Mouse (Mus musculus) forebrain, postnatal 0 days (tissue): ENCODE measurements at regions not wholly inside any gene's neighbourhood (a gene's known extent, or its start where the extent isn't known, plus 50 kb on each side); places are given as distances from the start of the nearest gene placed in this dataset.

Source experiments
- ATAC-seq: fragments of 200-750 bp; cut with Nextera tagmentation; 2 replicates; pipeline ENCODE4 v1.8.0; 2017; ENCODE audit warnings: mild to moderate bottlenecking, moderate library complexity
- DNase-seq: peaks from one replicate; pipeline ENCODE4 v3.0.0-alpha.2; 2015
- H3K27ac ChIP-seq: fragments of 300-500 bp; sonication (generic); 2 replicates; pipeline ENCODE4 v1.5.1; 2014; ENCODE audit warnings: low read depth, mild to moderate bottlenecking, antibody characterized with exemption, low read length, moderate library complexity, mixed read lengths
- H3K27me3 ChIP-seq: fragments of 300-500 bp; sonication (generic); 2 replicates; pipeline ENCODE4 v1.6.1; 2014; ENCODE audit warnings: mild to moderate bottlenecking, low read length, mixed read lengths; ENCODE audit not compliant: insufficient read depth
- H3K36me3 ChIP-seq: fragments of 300-500 bp; sonication (generic); 2 replicates; pipeline ENCODE4 v1.6.1; 2014; ENCODE audit warnings: mild to moderate bottlenecking, moderate library complexity; ENCODE audit not compliant: insufficient read depth
- H3K4me1 ChIP-seq: fragments of 300-500 bp; sonication (generic); 2 replicates; pipeline ENCODE4 v1.6.1; 2014; ENCODE audit warnings: antibody characterized with exemption; ENCODE audit not compliant: insufficient read depth
- H3K4me2 ChIP-seq: fragments of 300-500 bp; sonication (generic); 2 replicates; pipeline ENCODE4 v1.6.1; 2014; ENCODE audit warnings: low read depth, mild to moderate bottlenecking, moderate library complexity
- H3K4me3 ChIP-seq: fragments of 300-500 bp; sonication (generic); 2 replicates; pipeline ENCODE4 v1.5.1; 2014; ENCODE audit warnings: low read depth, low read length, mixed read lengths
- H3K9ac ChIP-seq: fragments of 300-500 bp; sonication (generic); 2 replicates; pipeline ENCODE4 v1.6.1; 2014; ENCODE audit warnings: mild to moderate bottlenecking
- H3K9me3 ChIP-seq: fragments of 300-500 bp; sonication (generic); 2 replicates; pipeline ENCODE4 v1.6.1; 2016; ENCODE audit warnings: low read length
- CTCF ChIP-seq: sonication (generic); IDR thresholded peaks from 2 replicates; pipeline ENCODE4 v1.5.1; 2016; ENCODE audit warnings: antibody characterized with exemption, control low read depth, low read depth
- WGBS: fragments of 180-500 bp; shearing (Covaris S2); extraction: QIAGEN DNeasy Blood & Tissue Kit; methylation state at CpG from one replicate; pipeline ENCODE4 v1.1.7; 2014; 5-methylcytosine and 5-hydroxymethylcytosine counted together

GRCm38 (mm10) chr2:84173450-84173849 is 183.1 kb downstream of the Gm13691 start:
- peak; percentile 60 for ATAC-seq
- WGBS, result 73% methylated on average over 3 of the region's 3 CpGs
- Histone ChIP-seq H3K4me2 (no peak overlapping the region), H3K4me3 (no peak overlapping the region), H3K9ac (no peak overlapping the region), H3K27me3 (no peaks in the 10 kb centered on the region), H3K27ac (peak overlapping the region; percentile 45; the same call in 1 of the 2 replicates), H3K4me1 (no peaks in the 10 kb centered on the region), H3K36me3 (no peaks in the 10 kb centered on the region), H3K9me3 (no peaks in the 10 kb centered on the region)
- peak; percentile 17 for DNase-seq
- no peak for TF ChIP-seq CTCF

GRCm38 (mm10) chr2:84183624-84184287 is 193.4 kb downstream of the Gm13691 start:
- Histone ChIP-seq H3K4me2 (no peak overlapping the region), H3K9ac (no peak overlapping the region), H3K4me3 (no peak overlapping the region), H3K27ac (no peak overlapping the region), H3K36me3 (no peaks in the 10 kb centered on the region), H3K27me3 (no peaks in the 10 kb centered on the region; the same call in 1 of the 2 replicates), H3K4me1 (no peaks in the 10 kb centered on the region), H3K9me3 (no peaks in the 10 kb centered on the region)
- DNase-seq (no peak), ATAC-seq (no peak)
- 11% methylated on average over 5 of the region's 5 CpGs for WGBS
- TF ChIP-seq CTCF, result no peak

DNA sequence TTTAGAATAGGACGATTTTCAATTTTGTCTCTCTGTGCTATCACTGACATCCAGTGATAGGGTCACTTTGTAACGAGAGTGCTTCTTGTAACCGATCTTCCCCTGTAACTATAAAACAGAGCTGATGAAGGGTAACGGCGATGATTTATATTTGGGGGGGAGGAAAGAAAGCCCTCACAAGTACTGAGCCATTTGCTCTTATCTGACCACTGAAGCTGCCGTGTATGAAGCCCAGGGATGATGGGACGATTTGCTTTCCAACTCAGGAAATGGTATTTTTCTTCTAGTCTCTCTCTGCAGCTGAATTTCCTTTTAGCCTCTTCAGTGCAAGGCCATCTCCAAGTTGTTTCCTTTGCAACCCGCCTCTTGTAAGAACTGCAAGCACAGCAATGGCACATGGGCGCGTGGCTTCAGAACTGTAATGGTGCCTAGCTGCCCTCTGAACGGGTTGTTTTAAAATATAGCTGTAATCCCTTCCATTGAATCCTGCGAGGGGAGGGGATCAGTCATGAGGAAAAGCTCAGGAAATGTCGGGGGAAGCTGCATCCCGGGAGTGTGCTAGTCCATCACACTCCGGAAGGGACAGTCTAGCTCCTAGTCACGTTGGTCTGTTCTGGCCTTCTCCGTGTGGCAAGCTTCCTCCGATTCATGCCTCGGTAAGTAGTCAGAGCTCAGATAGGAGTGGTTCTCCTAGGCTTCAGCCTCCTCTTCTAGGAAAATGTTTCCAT is 194.1 kb downstream of the Gm13691 start:
- ATAC-seq, result no peak
- H3K27ac ChIP-seq, result no peak overlapping the region
- no peaks in the 10 kb centered on the region for H3K4me1 ChIP-seq
- no peaks in the 10 kb centered on the region for H3K9me3 ChIP-seq
- TF ChIP-seq CTCF, result no peak
- no peaks in the 10 kb centered on the region for H3K36me3 ChIP-seq
- no peak overlapping the region for H3K4me2 ChIP-seq
- DNase-seq, result no peak
- H3K27me3 ChIP-seq, result no peaks in the 10 kb centered on the region; the same call in 1 of the 2 replicates
- WGBS, result 63% methylated on average over 19 of the region's 19 CpGs
- no peak overlapping the region for H3K9ac ChIP-seq
- no peak overlapping the region for H3K4me3 ChIP-seq

DNA sequence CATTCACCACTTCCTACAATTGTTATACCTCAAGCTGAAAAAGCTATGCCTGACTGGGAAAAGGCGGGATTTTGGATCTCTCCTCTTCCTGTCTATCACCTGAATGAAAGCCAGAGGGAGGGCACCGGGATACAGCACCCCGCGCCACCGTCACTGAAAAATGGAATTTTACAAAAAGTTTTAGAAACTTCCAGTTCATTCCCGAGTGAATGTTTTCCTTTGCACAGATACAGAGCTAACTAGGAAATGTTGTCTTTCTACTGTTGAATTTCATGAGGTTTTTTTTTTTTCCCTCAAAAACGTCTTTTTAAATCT is 194.6 kb downstream of the Gm13691 start:
- TF ChIP-seq CTCF, result no peak
- ATAC-seq (no peak), DNase-seq (no peak)
- H3K4me1 ChIP-seq, result no peaks in the 10 kb centered on the region
- H3K4me3 ChIP-seq, result no peak overlapping the region
- H3K4me2 ChIP-seq, result no peak overlapping the region
- WGBS, result 79% methylated on average over 7 of the region's 7 CpGs
- H3K27ac ChIP-seq, result no peak overlapping the region
- no peaks in the 10 kb centered on the region for H3K9me3 ChIP-seq
- H3K36me3 ChIP-seq, result no peaks in the 10 kb centered on the region
- no peak overlapping the region for H3K9ac ChIP-seq
- no peaks in the 10 kb centered on the region; the same call in 1 of the 2 replicates for H3K27me3 ChIP-seq

- peak; percentile 34 for TF ChIP-seq CTCF
- Histone ChIP-seq H3K27ac (no peak overlapping the region), H3K36me3 (no peaks in the 10 kb centered on the region), H3K4me2 (no peak overlapping the region), H3K4me1 (no peaks in the 10 kb centered on the region), H3K27me3 (no peaks in the 10 kb centered on the region; the same call in 1 of the 2 replicates), H3K4me3 (no peak overlapping the region), H3K9me3 (no peaks in the 10 kb centered on the region), H3K9ac (no peak overlapping the region)
- 47% methylated on average over 9 of the region's 9 CpGs for WGBS
- DNase-seq (peak; percentile 13), ATAC-seq (peak; percentile 50)
Observed at GRCm38 (mm10) chr2:84186126-84186701, 195.9 kb downstream of the Gm13691 start.

DNA sequence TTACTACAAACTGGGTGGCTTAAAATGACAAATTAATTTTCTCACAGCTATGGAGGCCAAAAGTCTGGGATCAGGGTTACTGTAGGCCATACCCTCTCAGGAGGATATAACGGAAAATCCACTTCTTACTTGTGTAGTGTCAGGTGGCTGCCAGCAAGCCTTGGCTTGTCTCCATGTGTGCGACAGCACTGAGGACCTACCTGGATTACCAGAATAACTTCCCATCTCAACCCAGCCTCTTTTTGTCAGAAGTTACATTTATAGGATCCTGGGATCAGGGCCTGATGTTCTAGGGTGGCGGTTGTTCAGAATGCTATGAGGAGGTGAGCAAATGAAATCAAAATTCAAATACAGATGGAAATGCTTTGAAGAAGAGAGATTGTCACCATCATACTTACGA is 197.1 kb downstream of the Gm13691 start:
- 93% methylated on average over 4 of the region's 4 CpGs for WGBS
- Histone ChIP-seq H3K4me1 (no peaks in the 10 kb centered on the region), H3K27ac (no peak overlapping the region), H3K9me3 (no peaks in the 10 kb centered on the region), H3K4me2 (no peak overlapping the region), H3K4me3 (no peak overlapping the region), H3K36me3 (no peaks in the 10 kb centered on the region), H3K27me3 (no peaks in the 10 kb centered on the region; the same call in 1 of the 2 replicates), H3K9ac (no peak overlapping the region)
- no peak for DNase-seq
- no peak for TF ChIP-seq CTCF
- no peak for ATAC-seq

DNA sequence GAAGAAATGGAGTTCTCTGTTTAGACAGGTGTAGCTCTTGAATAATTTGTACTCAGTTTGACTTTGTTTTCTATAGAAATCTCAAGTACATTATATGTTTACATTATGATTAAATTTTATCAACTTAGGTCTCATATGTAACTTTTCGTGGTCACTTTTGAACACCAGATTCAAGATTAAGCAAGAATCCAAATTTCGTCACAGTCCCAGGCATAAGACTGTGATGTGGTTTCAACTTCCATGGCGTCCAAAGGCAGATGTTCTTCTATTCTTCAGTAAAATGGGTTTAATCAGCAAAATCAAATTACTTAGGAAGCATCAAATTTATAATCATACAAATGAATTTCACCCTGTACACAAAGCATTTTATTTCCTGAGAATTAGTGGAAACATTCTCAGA is 198.9 kb downstream of the Gm13691 start:
- no peaks in the 10 kb centered on the region; the same call in 1 of the 2 replicates for H3K27me3 ChIP-seq
- H3K36me3 ChIP-seq, result no peaks in the 10 kb centered on the region
- WGBS, result 96% methylated on average over 3 of the region's 3 CpGs
- H3K4me2 ChIP-seq, result no peak overlapping the region
- H3K27ac ChIP-seq, result no peak overlapping the region
- H3K9me3 ChIP-seq, result no peaks in the 10 kb centered on the region
- H3K4me3 ChIP-seq, result no peak overlapping the region
- ATAC-seq, result no peak
- no peaks in the 10 kb centered on the region for H3K4me1 ChIP-seq
- no peak for TF ChIP-seq CTCF
- no peak overlapping the region for H3K9ac ChIP-seq
- DNase-seq, result no peak
